Mouse (Mus musculus): Measurements from ENCODE around the gene Nr6a1.

GRCm38 (mm10) chr2:38914517-38914916 is 13.0 kb downstream of the Nr6a1 start:
- TF ChIP-seq POLR2A (IDR thresholded peaks at IDR 0.05; ENCODE audit: insufficient read depth, low read depth, low read length) (no peak), CTCF (IDR thresholded peaks at IDR 0.05; ENCODE audit: insufficient read depth, low read depth, low read length) (no peak)
